Mouse (Mus musculus) thymus, postnatal 10 days (tissue): ENCODE measurements around the gene Sptbn1.

ENCODE experiments used
- DNase-seq, 2 experiments: peaks; one replicate each; pipeline ENCODE4 v3.0.0; 2021; ENCODE audit warnings: low spot score in 2 of 2

The Sptbn1 gene

GRCm38 (mm10) chr11:30132581-30132980, 135.4 kb downstream of the Sptbn1 start:
- DNase-seq, result no peak

GRCm38 (mm10) chr11:30131640-30132039, 136.3 kb downstream of the Sptbn1 start:
- no peak for DNase-seq

GRCm38 (mm10) chr11:30129339-30129738, 138.6 kb downstream of the Sptbn1 start:
- DNase-seq, result no peak

GRCm38 (mm10) chr11:30126840-30127239, 141.1 kb downstream of the Sptbn1 start:
- DNase-seq, result no peak

- no peak for DNase-seq
Observed at GRCm38 (mm10) chr11:30118038-30118437, 149.9 kb downstream of the Sptbn1 start.

- DNase-seq, result no peak
Observed at GRCm38 (mm10) chr11:30113631-30114030, 154.3 kb downstream of the Sptbn1 start.

GRCm38 (mm10) chr11:30110634-30111033, 157.3 kb downstream of the Sptbn1 start:
- no peak for DNase-seq

GRCm38 (mm10) chr11:30104177-30104576, 163.8 kb downstream of the Sptbn1 start:
- DNase-seq, result no peak

- DNase-seq, result no peak
Observed at GRCm38 (mm10) chr11:30102594-30102993, 165.4 kb downstream of the Sptbn1 start.

GRCm38 (mm10) chr11:30101796-30102195, 166.2 kb downstream of the Sptbn1 start:
- no peak for DNase-seq

GRCm38 (mm10) chr11:30101162-30101561, 166.8 kb downstream of the Sptbn1 start:
- DNase-seq, result no peak

GRCm38 (mm10) chr11:30099916-30100315, 168.1 kb downstream of the Sptbn1 start:
- no peak for DNase-seq

- DNase-seq, result no peak
Observed at GRCm38 (mm10) chr11:30095212-30095773, 172.7 kb downstream of the Sptbn1 start.

- DNase-seq, result no peak
Observed at GRCm38 (mm10) chr11:30091892-30092291, 176.1 kb downstream of the Sptbn1 start.

GRCm38 (mm10) chr11:30085114-30085513, 182.9 kb downstream of the Sptbn1 start:
- DNase-seq, result no peak

GRCm38 (mm10) chr11:30057299-30057698, 210.7 kb downstream of the Sptbn1 start:
- DNase-seq, result no peak
